Mouse (Mus musculus): Measurements from ENCODE around the gene Kank1.

The Kank1 gene

GRCm38 (mm10) chr19:25315458-25315889, 78.7 kb downstream of the Kank1 start:
- DNase-seq = no peak

- DNase-seq = no peak
These were observed 79.2 kb downstream of the Kank1 start for GRCm38 (mm10) chr19:25315993-25316392.

- DNase-seq = no peak
These were observed 87.5 kb downstream of the Kank1 start for GRCm38 (mm10) chr19:25324265-25324664.

- no peak for DNase-seq
These were observed 88.6 kb downstream of the Kank1 start for GRCm38 (mm10) chr19:25325113-25326001.

- DNase-seq = no peak
These were observed 89.2 kb downstream of the Kank1 start for GRCm38 (mm10) chr19:25326002-25326300.

GRCm38 (mm10) chr19:25327633-25328032, 90.9 kb downstream of the Kank1 start:
- DNase-seq = no peak

GRCm38 (mm10) chr19:25334360-25334759, 97.6 kb downstream of the Kank1 start:
- no peak for DNase-seq

GRCm38 (mm10) chr19:25336731-25337130, 100.0 kb downstream of the Kank1 start:
- no peak for DNase-seq

GRCm38 (mm10) chr19:25340630-25341620, 104.2 kb downstream of the Kank1 start:
- DNase-seq = no peak

- no peak for DNase-seq
These were observed 105.3 kb downstream of the Kank1 start for GRCm38 (mm10) chr19:25342026-25342425.

GRCm38 (mm10) chr19:25343657-25344322, 107.0 kb downstream of the Kank1 start:
- DNase-seq = no peak

- no peak for DNase-seq
These were observed 107.6 kb downstream of the Kank1 start for GRCm38 (mm10) chr19:25344371-25344770.

- no peak for DNase-seq
These were observed 109.2 kb downstream of the Kank1 start for GRCm38 (mm10) chr19:25345972-25346371.

GRCm38 (mm10) chr19:25347515-25347914, 110.7 kb downstream of the Kank1 start:
- DNase-seq = no peak

- no peak for DNase-seq
These were observed 114.6 kb downstream of the Kank1 start for GRCm38 (mm10) chr19:25351257-25351955.

GRCm38 (mm10) chr19:25357094-25357493, 120.3 kb downstream of the Kank1 start:
- no peak for DNase-seq

- no peak for DNase-seq
These were observed 121.8 kb downstream of the Kank1 start for GRCm38 (mm10) chr19:25358486-25359120.

- DNase-seq = no peak
These were observed 123.8 kb downstream of the Kank1 start for GRCm38 (mm10) chr19:25360571-25361029.

GRCm38 (mm10) chr19:25361956-25362355, 125.2 kb downstream of the Kank1 start:
- DNase-seq = no peak

GRCm38 (mm10) chr19:25365698-25366097, 128.9 kb downstream of the Kank1 start:
- DNase-seq = no peak

- no peak for DNase-seq
These were observed 129.8 kb downstream of the Kank1 start for GRCm38 (mm10) chr19:25366620-25367019.

GRCm38 (mm10) chr19:25370428-25370827, 133.7 kb downstream of the Kank1 start:
- DNase-seq = no peak
